Mouse (Mus musculus) forebrain, embryonic 11.5 days (tissue): Measurements from ENCODE around the gene Hnrnpu. TPM values are rescaled to one million over a fixed set of nuclear protein-coding genes. Genes with fewer than 3 reads are reported as not detected.

Experiments used
- ATAC-seq: fragments of 200-750 bp; cut with Nextera tagmentation; replicated peaks from 2 replicates; pipeline ENCODE4 v1.8.0; 2017; ENCODE audit warnings: moderate TSS enrichment; ENCODE audit not compliant: low FRiP score
- DNase-seq: peaks from one replicate; pipeline ENCODE4 v3.0.0-alpha.2; 2017; ENCODE audit warnings: low spot score
- H3K27ac ChIP-seq: fragments of 300-500 bp; sonication (generic); 2 replicates; pipeline ENCODE4 v1.5.1; 2014; ENCODE audit warnings: low read depth, low read length
- H3K27me3 ChIP-seq: fragments of 300-500 bp; sonication (generic); 2 replicates; pipeline ENCODE4 v1.6.1; 2014; ENCODE audit warnings: mild to moderate bottlenecking, low read length, mixed read lengths; ENCODE audit not compliant: control insufficient read depth, insufficient read depth
- H3K36me3 ChIP-seq: fragments of 300-500 bp; sonication (generic); 2 replicates; pipeline ENCODE4 v1.6.1; 2014; ENCODE audit warnings: mild to moderate bottlenecking, low read length, moderate library complexity, mixed read lengths; ENCODE audit not compliant: control insufficient read depth, insufficient read depth
- H3K4me1 ChIP-seq: fragments of 300-500 bp; sonication (generic); replicated peaks from 2 replicates; pipeline ENCODE4 v1.6.1; 2014; ENCODE audit warnings: low read length, mixed read lengths; ENCODE audit not compliant: control insufficient read depth, insufficient read depth
- H3K4me2 ChIP-seq: fragments of 300-500 bp; sonication (generic); 2 replicates; pipeline ENCODE4 v1.6.1; 2014; ENCODE audit warnings: low read depth, mild to moderate bottlenecking, low read length, moderate library complexity, mixed read lengths; ENCODE audit not compliant: severe bottlenecking
- H3K4me3 ChIP-seq: fragments of 300-500 bp; sonication (generic); 2 replicates; pipeline ENCODE4 v1.5.1; 2014; ENCODE audit warnings: low read depth, low read length
- H3K9ac ChIP-seq: fragments of 300-500 bp; sonication (generic); 2 replicates; pipeline ENCODE4 v1.6.1; 2014; ENCODE audit warnings: low read length
- H3K9me3 ChIP-seq: fragments of 300-500 bp; sonication (generic); 2 replicates; pipeline ENCODE4 v1.6.1; 2016; ENCODE audit warnings: low read length, mixed read lengths; ENCODE audit not compliant: control insufficient read depth
- WGBS: fragments of 180-500 bp; shearing (Covaris S2); extraction: QIAGEN DNeasy Blood & Tissue Kit; methylation state at CpG from one replicate; pipeline ENCODE4 v1.1.7; 2014; 5-methylcytosine and 5-hydroxymethylcytosine counted together
- polyA plus RNA-seq: library from polyadenylated mRNA; unstranded; fragments of >200 nt; fragmentation: Nextera tagmentation; extraction: Ambion mirVana; gene quantifications from 2 replicates; pipeline ENCODE4 v1.2.1, GENCODE M21; 2014

Gene Hnrnpu
- polyA plus RNA-seq, 1 experiment from 2014 or later, result 1,010 TPM

DNA sequence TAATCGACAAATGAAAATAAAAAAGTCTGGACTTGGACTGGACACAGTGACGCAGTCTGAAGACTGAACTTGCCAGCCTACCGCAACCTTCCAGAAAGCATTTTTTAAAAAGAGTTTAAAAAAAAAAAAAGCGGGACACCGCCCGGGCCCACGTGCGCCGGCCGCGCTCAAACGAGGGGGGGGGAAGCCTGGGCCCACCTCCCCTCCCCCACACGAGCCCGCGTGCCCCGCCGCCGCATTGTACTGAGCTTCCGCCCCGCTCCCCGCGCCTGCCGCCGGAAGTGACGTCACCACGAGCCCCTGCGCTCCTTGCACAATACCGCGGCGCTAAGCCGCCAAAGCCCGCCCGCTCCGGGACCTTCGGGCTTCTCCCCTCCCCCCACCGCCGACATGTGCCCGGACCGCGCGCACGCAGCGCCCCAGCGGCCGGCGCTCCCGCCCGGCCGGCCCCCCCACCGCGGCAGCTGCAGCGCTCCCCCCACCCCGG lies 1.3 kb downstream of the Hnrnpu start:
- H3K27ac ChIP-seq, result peak overlapping the region; percentile 99
- peaks cover 6% of the 10 kb centered on the region; the same call in 1 of the 2 replicates for H3K4me1 ChIP-seq
- H3K27me3 ChIP-seq, result no peaks in the 10 kb centered on the region
- H3K36me3 ChIP-seq, result peaks cover 19% of the 10 kb centered on the region
- ATAC-seq, result peak; percentile 93
- peak overlapping the region; percentile 100 for H3K9ac ChIP-seq
- peak; percentile 98 for DNase-seq
- 0% methylated on average over 38 of the region's 53 CpGs for WGBS
- H3K4me3 ChIP-seq, result peak overlapping the region; percentile 100
- H3K9me3 ChIP-seq, result no peaks in the 10 kb centered on the region
- peak overlapping the region; percentile 55; the same call in 1 of the 2 replicates for H3K4me2 ChIP-seq

- H3K4me3 ChIP-seq, result peak overlapping the region; percentile 100
- WGBS, result 0% methylated on average over 16 of the region's 16 CpGs
- ATAC-seq, result no peak
Measured at GRCm38 (mm10) chr1:178335860-178336261, 1.7 kb downstream of the Hnrnpu start.

DNA sequence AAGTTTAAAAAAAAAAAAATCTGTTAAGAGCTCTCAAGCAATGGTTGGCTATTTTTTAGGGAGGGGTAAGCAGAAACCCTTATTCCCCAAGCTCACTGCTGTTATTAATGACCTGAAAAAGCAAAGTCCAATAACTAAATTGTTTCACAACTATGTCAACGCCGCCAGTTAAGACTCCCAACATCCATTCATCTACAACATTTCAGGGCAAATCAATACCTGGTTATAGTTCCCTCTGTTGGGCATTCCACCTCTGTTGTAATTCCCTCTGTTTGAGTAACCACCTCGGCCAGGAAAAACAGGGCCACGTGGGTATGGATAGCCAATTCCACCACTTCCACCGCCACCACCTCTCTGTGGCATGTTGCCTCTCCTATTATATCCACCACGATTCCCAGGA lies 7.7 kb downstream of the Hnrnpu start:
- Histone ChIP-seq H3K4me1 (peaks cover 6% of the 10 kb centered on the region; the same call in 1 of the 2 replicates), H3K27ac (no peak overlapping the region), H3K4me3 (no peak overlapping the region), H3K27me3 (no peaks in the 10 kb centered on the region), H3K36me3 (peaks cover 21% of the 10 kb centered on the region), H3K9me3 (no peaks in the 10 kb centered on the region), H3K9ac (no peak overlapping the region), H3K4me2 (no peak overlapping the region)
- DNase-seq, result no peak
- WGBS, result 89% methylated on average over 6 of the region's 6 CpGs
- ATAC-seq, result no peak

More at GRCm38 (mm10) chr1:178335860-178336261, 1.7 kb downstream of the Hnrnpu start:
- peaks cover 19% of the 10 kb centered on the region for H3K36me3 ChIP-seq
- H3K4me1 ChIP-seq, result peaks cover 6% of the 10 kb centered on the region; the same call in 1 of the 2 replicates
- H3K27me3 ChIP-seq, result no peaks in the 10 kb centered on the region
- H3K27ac ChIP-seq, result peak overlapping the region; percentile 99; the same call in 1 of the 2 replicates
- peak overlapping the region; percentile 100 for H3K9ac ChIP-seq
- peak overlapping the region; percentile 55 for H3K4me2 ChIP-seq
- no peaks in the 10 kb centered on the region for H3K9me3 ChIP-seq
- no peak for DNase-seq

- no peaks in the 10 kb centered on the region for H3K27me3 ChIP-seq
- H3K9me3 ChIP-seq, result no peaks in the 10 kb centered on the region
- H3K4me2 ChIP-seq, result no peak overlapping the region
- H3K4me1 ChIP-seq, result peaks cover under 1% of the 10 kb centered on the region; the same call in 1 of the 2 replicates
- ATAC-seq (no peak), DNase-seq (no peak)
- no peak overlapping the region for H3K4me3 ChIP-seq
- H3K36me3 ChIP-seq, result peaks cover 17% of the 10 kb centered on the region
- no peak overlapping the region for H3K27ac ChIP-seq
- no peak overlapping the region for H3K9ac ChIP-seq
- WGBS, result 88% methylated on average over 5 of the region's 5 CpGs
Measured at GRCm38 (mm10) chr1:178329017-178329416, 8.6 kb downstream of the Hnrnpu start.

DNA sequence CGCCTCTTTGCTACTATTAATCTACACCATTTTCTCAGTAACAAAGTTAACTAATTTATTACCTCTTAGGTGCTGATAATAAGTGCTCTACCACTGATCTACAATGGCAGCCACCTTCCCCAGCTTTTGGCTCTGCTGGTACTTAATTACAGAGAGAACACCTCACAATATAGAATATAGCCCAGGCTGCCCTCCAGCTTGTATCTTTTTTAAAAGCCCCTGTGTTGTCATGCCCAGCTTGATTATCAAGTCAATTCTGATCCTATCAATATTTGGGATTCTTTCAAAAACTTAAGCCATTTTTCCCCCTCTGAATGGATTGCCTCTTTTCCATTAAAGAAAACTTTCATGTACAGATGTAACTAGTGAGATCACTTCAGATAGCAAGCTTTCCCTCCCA lies 10.6 kb downstream of the Hnrnpu start:
- Histone ChIP-seq H3K4me2 (no peak overlapping the region), H3K9me3 (no peaks in the 10 kb centered on the region), H3K27ac (no peak overlapping the region), H3K27me3 (no peaks in the 10 kb centered on the region), H3K4me3 (no peak overlapping the region), H3K36me3 (peaks cover 15% of the 10 kb centered on the region), H3K4me1 (no peaks in the 10 kb centered on the region; the same call in 1 of the 2 replicates), H3K9ac (no peak overlapping the region)
- no peak for ATAC-seq
- DNase-seq, result no peak
- 90% methylated on average over 1 of the region's 1 CpGs for WGBS

GRCm38 (mm10) chr1:178326357-178326756 lies 11.2 kb downstream of the Hnrnpu start:
- no peak for ATAC-seq
- Histone ChIP-seq H3K4me1 (peaks cover under 1% of the 10 kb centered on the region), H3K36me3 (peaks cover 10% of the 10 kb centered on the region; the same call in 1 of the 2 replicates), H3K9me3 (no peaks in the 10 kb centered on the region), H3K9ac (no peak overlapping the region), H3K27me3 (no peaks in the 10 kb centered on the region), H3K27ac (no peak overlapping the region), H3K4me2 (no peak overlapping the region), H3K4me3 (no peak overlapping the region)
- no peak for DNase-seq
- WGBS, result 92% methylated on average over 1 of the region's 1 CpGs

- no peak for DNase-seq
- Histone ChIP-seq H3K36me3 (peaks cover 10% of the 10 kb centered on the region; the same call in 1 of the 2 replicates), H3K9me3 (no peaks in the 10 kb centered on the region), H3K4me1 (peaks cover 13% of the 10 kb centered on the region), H3K27me3 (no peaks in the 10 kb centered on the region), H3K4me3 (no peak overlapping the region), H3K27ac (no peak overlapping the region), H3K9ac (no peak overlapping the region), H3K4me2 (no peak overlapping the region)
- no peak for ATAC-seq
- WGBS, result 97% methylated on average over 1 of the region's 1 CpGs
Measured at GRCm38 (mm10) chr1:178324568-178324967, 13.0 kb downstream of the Hnrnpu start.

GRCm38 (mm10) chr1:178323235-178323634 lies 14.4 kb downstream of the Hnrnpu start:
- Histone ChIP-seq H3K9me3 (no peaks in the 10 kb centered on the region), H3K4me3 (no peak overlapping the region), H3K4me2 (no peak overlapping the region), H3K9ac (no peak overlapping the region), H3K4me1 (peaks cover 13% of the 10 kb centered on the region), H3K27ac (no peak overlapping the region), H3K36me3 (peaks cover 8% of the 10 kb centered on the region; the same call in 1 of the 2 replicates), H3K27me3 (no peaks in the 10 kb centered on the region)
- no peak for DNase-seq
- WGBS, result 86% methylated on average over 1 of the region's 1 CpGs
- no peak for ATAC-seq
